Mouse (Mus musculus) liver, embryonic 12.5 days (tissue): Measurements from ENCODE around the gene Tmem141. TPM values are rescaled to one million over a fixed set of nuclear protein-coding genes. Genes with fewer than 3 reads are reported as not detected.

ENCODE experiments used
- ATAC-seq: fragments of 200-750 bp; cut with Nextera tagmentation; 2 replicates; pipeline ENCODE4 v1.8.0; 2017; ENCODE audit warnings: moderate number of reproducible peaks, mild to moderate bottlenecking, moderate library complexity
- H3K27ac ChIP-seq: fragments of 300-500 bp; sonication (generic); 2 replicates; pipeline ENCODE4 v1.5.1; 2016; ENCODE audit warnings: mild to moderate bottlenecking
- H3K27me3 ChIP-seq: fragments of 300-500 bp; sonication (generic); replicated peaks from 2 replicates; pipeline ENCODE4 v1.6.1; 2016; ENCODE audit warnings: mild to moderate bottlenecking, moderate library complexity
- H3K36me3 ChIP-seq: fragments of 300-500 bp; sonication (generic); 2 replicates; pipeline ENCODE4 v1.6.1; 2016; ENCODE audit warnings: mild to moderate bottlenecking, moderate library complexity
- H3K4me1 ChIP-seq: fragments of 300-500 bp; sonication (generic); 2 replicates; pipeline ENCODE4 v1.6.1; 2016
- H3K4me2 ChIP-seq: fragments of 300-500 bp; sonication (generic); 2 replicates; pipeline ENCODE4 v1.6.1; 2016; ENCODE audit warnings: mild to moderate bottlenecking, moderate library complexity
- H3K4me3 ChIP-seq: fragments of 300-500 bp; sonication (generic); 2 replicates; pipeline ENCODE4 v1.5.1; 2016; ENCODE audit warnings: mild to moderate bottlenecking, moderate library complexity
- H3K9ac ChIP-seq: fragments of 300-500 bp; sonication (generic); 2 replicates; pipeline ENCODE4 v1.6.1; 2016; ENCODE audit warnings: mild to moderate bottlenecking, moderate library complexity
- H3K9me3 ChIP-seq: fragments of 300-500 bp; sonication (generic); replicated peaks from 2 replicates; pipeline ENCODE4 v1.6.1; 2016; ENCODE audit warnings: mild to moderate bottlenecking, moderate library complexity
- WGBS: fragments of 180-500 bp; shearing (Covaris S2); methylation state at CpG from one replicate; pipeline ENCODE4 v1.1.7; 2016; ENCODE audit not compliant: insufficient replicate concordance; 5-methylcytosine and 5-hydroxymethylcytosine counted together
- polyA plus RNA-seq: library from polyadenylated mRNA; unstranded; fragments of >200 nt; fragmentation: Nextera tagmentation; extraction: Ambion mirVana; gene quantifications from 2 replicates; pipeline ENCODE4 v1.2.1, GENCODE M21; 2016

Gene Tmem141
- polyA plus RNA-seq, 1 experiment from 2014 or later: 7.1 TPM

- H3K9me3 ChIP-seq: no peaks in the 10 kb centered on the region
- peaks cover 46% of the 10 kb centered on the region for H3K27me3 ChIP-seq
- peak; percentile 96 for ATAC-seq
- WGBS: under 1% methylated on average over 41 of the region's 45 CpGs
- H3K4me3 ChIP-seq: peak within 1 kb of the TSS; percentile 64
- peaks cover 21% of the 10 kb centered on the region for H3K36me3 ChIP-seq
- H3K4me2 ChIP-seq: peak within 1 kb of the TSS; percentile 83
- peak within 1 kb of the TSS; percentile 63 for H3K27ac ChIP-seq
- peak within 1 kb of the TSS; percentile 70 for H3K9ac ChIP-seq
- H3K4me1 ChIP-seq: peaks cover 67% of the 10 kb centered on the region
These were observed 47.0 kb downstream of the Tmem141 start, which contains the start of the genes Mamdc4 and Phpt1 for GRCm38 (mm10) chr2:25574579-25575431. Gene Mamdc4 (minus strand): TSS chr2:25574845. Gene Phpt1 (minus strand): TSS chr2:25575224.

- Histone ChIP-seq H3K4me1 (peaks cover 60% of the 10 kb centered on the region), H3K36me3 (peaks cover 28% of the 10 kb centered on the region), H3K9me3 (no peaks in the 10 kb centered on the region), H3K4me2 (peak overlapping the region; percentile 83), H3K27ac (peak overlapping the region; percentile 57), H3K4me3 (peak overlapping the region; percentile 64), H3K9ac (peak overlapping the region; percentile 70), H3K27me3 (peaks cover 39% of the 10 kb centered on the region)
- no peak for ATAC-seq
- 15% methylated on average over 11 of the region's 11 CpGs for WGBS
These were observed 47.7 kb downstream of the Tmem141 start for GRCm38 (mm10) chr2:25574136-25574535.

- Histone ChIP-seq H3K4me1 (peaks cover 55% of the 10 kb centered on the region), H3K9ac (peak overlapping the region; percentile 70), H3K36me3 (peaks cover 38% of the 10 kb centered on the region), H3K27ac (no peak overlapping the region), H3K4me3 (peak overlapping the region; percentile 64; the same call in 1 of the 2 replicates), H3K9me3 (no peaks in the 10 kb centered on the region), H3K27me3 (peaks cover 28% of the 10 kb centered on the region), H3K4me2 (peak overlapping the region; percentile 83)
- 53% methylated on average over 2 of the region's 2 CpGs for WGBS
- ATAC-seq: no peak
These were observed 48.7 kb downstream of the Tmem141 start for GRCm38 (mm10) chr2:25573068-25573467.

- Histone ChIP-seq H3K36me3 (peaks cover 55% of the 10 kb centered on the region), H3K9me3 (no peaks in the 10 kb centered on the region), H3K4me2 (no peak overlapping the region), H3K27me3 (peaks cover 10% of the 10 kb centered on the region), H3K9ac (no peak overlapping the region), H3K4me3 (no peak overlapping the region), H3K4me1 (peaks cover 45% of the 10 kb centered on the region), H3K27ac (0 out of 2 replicates have a peak overlapping the region, but pooled peaks have one; percentile 7)
- no peak for ATAC-seq
- 68% methylated on average over 4 of the region's 4 CpGs for WGBS
These were observed 50.6 kb downstream of the Tmem141 start for GRCm38 (mm10) chr2:25571221-25571620.

Other genes with a start within 250 kb of the Tmem141 start
- gene Sapcd2, start 249.7 kb downstream of the Tmem141 start, polyA plus RNA-seq: 34.6 and 38.0 TPM in 2 replicates
- gene Entpd2, start 226.1 kb downstream of the Tmem141 start, polyA plus RNA-seq: 0.13 and 0.19 TPM in 2 replicates
- 5.3 and 5.6 TPM in 2 replicates for gene Npdc1, start 222.7 kb downstream of the Tmem141 start, polyA plus RNA-seq
- 0.31 and 0.54 TPM in 2 replicates for gene Fut7, start 198.7 kb downstream of the Tmem141 start, polyA plus RNA-seq
- gene Abca2, start 193.3 kb downstream of the Tmem141 start, polyA plus RNA-seq: 2.8 and 3.1 TPM in 2 replicates
- gene Clic3, start 165.2 kb downstream of the Tmem141 start, polyA plus RNA-seq: 0.45 and 0.68 TPM in 2 replicates
- gene Paxx, start 160.9 kb downstream of the Tmem141 start, polyA plus RNA-seq: 9.1 and 11.4 TPM in 2 replicates
- 0.20 and 0.22 TPM in 2 replicates for gene Ptgds, start 152.0 kb downstream of the Tmem141 start, polyA plus RNA-seq
- gene Lcn12, start 128.1 kb downstream of the Tmem141 start, polyA plus RNA-seq: not detected in 2 replicates
- 39.9 and 42.7 TPM in 2 replicates for gene Fbxw5, start 121.3 kb downstream of the Tmem141 start, polyA plus RNA-seq
- 17.4 and 18.8 TPM in 2 replicates for gene C8g, start 120.3 kb downstream of the Tmem141 start, polyA plus RNA-seq
- gene Traf2, start 75.1 kb downstream of the Tmem141 start, polyA plus RNA-seq: 22.4 and 24.4 TPM in 2 replicates
- gene Edf1, start 64.2 kb downstream of the Tmem141 start, polyA plus RNA-seq: 293 and 311 TPM in 2 replicates
- 0.38 and 0.45 TPM in 2 replicates for gene Mamdc4, start 47.2 kb downstream of the Tmem141 start, polyA plus RNA-seq
- gene Phpt1, start 46.8 kb downstream of the Tmem141 start, polyA plus RNA-seq: 67.8 and 69.2 TPM in 2 replicates
- gene Ajm1, start 40.2 kb downstream of the Tmem141 start, polyA plus RNA-seq: not detected in 2 replicates
- gene Rabl6, start 13.5 kb downstream of the Tmem141 start, polyA plus RNA-seq: 41.8 and 42.9 TPM in 2 replicates
- 0.14 and 0.28 TPM in 2 replicates for gene Ccdc183, start 4.3 kb downstream of the Tmem141 start, polyA plus RNA-seq
- gene Fcna, start 6.0 kb upstream of the Tmem141 start, polyA plus RNA-seq: 30.8 and 35.6 TPM in 2 replicates
- gene Lcn8, start 31.1 kb upstream of the Tmem141 start, polyA plus RNA-seq: not detected in 2 replicates
- gene Lcn5, start 35.9 kb upstream of the Tmem141 start, polyA plus RNA-seq: not detected in 2 replicates
- not detected in 2 replicates for gene Lcn6, start 54.8 kb upstream of the Tmem141 start, polyA plus RNA-seq
- not detected in 2 replicates for gene Lcn10, start 60.7 kb upstream of the Tmem141 start, polyA plus RNA-seq
- not detected in 2 replicates for gene Obp2a, start 78.0 kb upstream of the Tmem141 start, polyA plus RNA-seq
- gene Bmyc, start 84.7 kb upstream of the Tmem141 start, polyA plus RNA-seq: 21.7 and 21.8 TPM in 2 replicates
- not detected in 2 replicates for gene Obp2b, start 115.0 kb upstream of the Tmem141 start, polyA plus RNA-seq
- gene Lcn3, start 143.6 kb upstream of the Tmem141 start, polyA plus RNA-seq: not detected in 2 replicates
- not detected in 2 replicates for gene Lcn11, start 155.0 kb upstream of the Tmem141 start, polyA plus RNA-seq
- gene Gm13539, start 160.3 kb upstream of the Tmem141 start, polyA plus RNA-seq: not detected in 2 replicates
- gene Glt6d1, start 193.8 kb upstream of the Tmem141 start, polyA plus RNA-seq: not detected in 2 replicates
- gene Lcn9, start 201.1 kb upstream of the Tmem141 start, polyA plus RNA-seq: not detected in 2 replicates
- gene Sohlh1, start 225.2 kb upstream of the Tmem141 start, polyA plus RNA-seq: not detected in 2 replicates
- gene Kcnt1, start 241.7 kb upstream of the Tmem141 start, polyA plus RNA-seq: 0.02 TPM in 1 of 2 replicates, not detected in the other